Mouse (Mus musculus): Measurements from ENCODE around the gene Raf1. TPM values are rescaled to one million over a fixed set of nuclear protein-coding genes. Genes with fewer than 3 reads are reported as not detected.
A peak's percentile ranks its signal among the peaks of the same experiment; 100 is the strongest.
"Not testable (repeated sequence)": the region's sequence is repeated elsewhere in the genome, so short reads cannot be mapped to it uniquely, and the experiment has no call there.

Raf1 gene
- total RNA-seq, 2 experiments from 2014 or later: 65.5 to 120 TPM

DNA sequence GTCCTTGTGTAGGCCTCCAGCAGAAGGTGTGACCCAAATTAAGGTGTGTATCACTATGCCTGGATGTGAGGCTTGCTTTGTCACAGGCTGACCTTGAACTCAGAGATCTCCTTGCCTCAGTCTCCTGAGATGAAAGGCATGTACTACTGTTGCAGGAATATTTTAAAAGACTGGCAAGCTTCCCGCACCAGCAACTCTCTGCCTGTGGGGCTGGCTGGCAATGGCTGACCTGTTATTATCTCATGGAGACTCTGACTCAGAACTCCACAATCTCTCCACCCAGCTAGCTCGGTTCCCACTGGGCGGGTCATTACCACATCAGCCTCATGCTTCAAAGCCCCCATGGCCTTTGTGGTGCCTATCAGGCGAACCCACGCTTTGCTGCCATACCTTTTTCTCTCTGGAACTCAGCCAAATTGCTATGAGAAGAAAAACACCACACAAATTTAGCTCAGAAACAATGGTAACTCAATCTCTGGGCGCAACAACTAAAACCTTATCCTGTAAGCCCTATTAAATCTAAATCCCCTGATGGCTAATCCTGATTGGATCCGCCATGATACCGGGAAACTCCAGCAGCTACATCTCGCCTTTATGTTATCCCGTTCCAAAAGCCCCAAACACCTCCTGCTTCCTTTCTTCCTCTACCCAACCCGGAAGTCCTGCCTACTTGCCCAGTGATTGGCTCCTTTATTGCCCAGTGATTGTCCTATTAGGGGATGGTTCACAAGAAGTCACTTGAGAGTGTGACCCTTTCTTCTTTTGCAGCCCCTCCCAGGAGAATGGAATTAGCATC, 8.6 kb upstream of the Raf1 start:
- no peak for ATAC-seq (replicated peaks; ENCODE audit: poor library complexity, severe bottlenecking)

- no peak for ATAC-seq (replicated peaks; ENCODE audit: poor library complexity, severe bottlenecking)
Measured at GRCm38 (mm10) chr6:115684271-115684670, 7.8 kb upstream of the Raf1 start.

GRCm38 (mm10) chr6:115681066-115681465, 4.6 kb upstream of the Raf1 start:
- no peak for ATAC-seq (replicated peaks; ENCODE audit: poor library complexity, severe bottlenecking)

- no peak for ATAC-seq (replicated peaks; ENCODE audit: poor library complexity, severe bottlenecking)
Measured at GRCm38 (mm10) chr6:115678012-115678411, 1.6 kb upstream of the Raf1 start.

- no peak for ATAC-seq (replicated peaks; ENCODE audit: poor library complexity, severe bottlenecking)
Measured at GRCm38 (mm10) chr6:115677441-115677840, 1.0 kb upstream of the Raf1 start.

DNA sequence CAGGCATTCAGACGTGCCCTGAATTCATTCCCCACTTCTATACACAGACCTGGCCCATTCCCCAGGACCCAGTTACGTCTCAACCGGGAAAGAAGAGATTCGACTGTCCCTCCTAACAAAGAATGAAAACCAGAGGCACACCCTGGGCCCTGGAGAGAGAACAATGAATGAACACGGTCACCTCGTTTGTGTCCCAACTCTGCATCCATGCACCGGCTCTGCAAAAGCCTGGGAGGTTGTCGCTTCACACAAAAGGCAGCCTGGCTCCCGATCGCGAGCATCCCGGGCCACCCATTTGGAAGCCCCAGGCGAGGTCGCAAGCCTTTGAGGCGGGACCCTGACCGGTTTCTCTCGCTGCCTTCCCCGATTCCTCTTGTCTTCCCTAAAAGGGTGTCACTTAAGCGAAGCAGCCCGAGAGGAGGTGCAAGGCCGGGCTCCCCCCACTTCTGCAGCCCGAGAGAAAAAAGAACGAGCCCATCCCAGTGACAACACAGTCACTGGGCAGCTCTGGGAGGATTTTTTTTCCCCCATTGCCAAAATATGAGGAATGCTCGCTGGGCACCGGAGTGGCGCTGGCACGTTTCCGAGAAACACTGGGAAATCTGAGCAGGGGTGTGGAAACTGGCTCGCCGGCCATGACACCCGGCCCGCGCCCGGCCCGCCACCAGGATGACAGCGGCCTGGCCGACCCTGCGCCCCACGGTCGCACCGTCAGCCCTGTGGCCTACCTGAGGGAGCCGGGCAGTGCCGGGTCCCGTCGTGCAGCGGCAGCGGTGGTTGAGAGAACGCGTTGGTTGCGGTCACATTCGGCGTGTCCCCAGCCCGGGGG, 713 bp downstream of the Raf1 start:
- ATAC-seq (replicated peaks; ENCODE audit: poor library complexity, severe bottlenecking): peak; percentile 49

DNA sequence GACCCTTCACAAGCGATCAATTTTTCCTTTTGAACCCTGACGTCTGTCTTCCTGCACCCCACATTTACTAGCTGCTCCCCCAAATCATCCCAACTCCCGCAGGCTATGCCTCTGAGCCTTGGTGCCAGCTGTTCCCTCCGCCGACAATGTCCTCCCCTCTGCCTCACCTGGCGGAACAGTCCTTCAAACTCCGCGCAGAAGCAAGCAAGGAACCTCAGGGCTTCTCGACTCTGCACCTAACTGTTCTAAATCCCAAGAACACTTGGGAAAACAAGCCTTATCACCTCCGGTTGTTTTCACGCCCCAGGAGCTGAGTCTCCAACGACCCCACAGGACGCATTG, 1.3 kb downstream of the Raf1 start:
- no peak for ATAC-seq (replicated peaks; ENCODE audit: poor library complexity, severe bottlenecking)

GRCm38 (mm10) chr6:115674316-115674715, 2.1 kb downstream of the Raf1 start:
- no peak for ATAC-seq (replicated peaks; ENCODE audit: poor library complexity, severe bottlenecking)

DNA sequence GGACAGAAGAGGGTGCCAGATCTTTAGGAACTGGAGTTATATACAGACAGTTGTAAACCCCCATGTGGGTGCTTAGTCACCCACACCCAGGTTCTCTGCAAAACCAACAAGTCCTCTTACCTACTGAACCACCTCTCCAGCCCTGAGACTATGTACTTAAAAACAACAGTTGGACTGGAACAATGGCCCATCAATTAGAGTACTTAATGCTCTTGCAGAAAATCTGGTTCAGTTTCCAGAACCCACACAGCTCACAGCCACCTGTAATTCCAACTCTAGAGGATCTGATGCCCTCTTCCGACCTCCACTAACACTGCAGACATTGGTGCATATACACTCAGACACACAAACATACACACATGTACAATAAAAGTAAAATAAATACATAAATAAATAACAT, 3.7 kb downstream of the Raf1 start:
- no peak for ATAC-seq (replicated peaks; ENCODE audit: poor library complexity, severe bottlenecking)

DNA sequence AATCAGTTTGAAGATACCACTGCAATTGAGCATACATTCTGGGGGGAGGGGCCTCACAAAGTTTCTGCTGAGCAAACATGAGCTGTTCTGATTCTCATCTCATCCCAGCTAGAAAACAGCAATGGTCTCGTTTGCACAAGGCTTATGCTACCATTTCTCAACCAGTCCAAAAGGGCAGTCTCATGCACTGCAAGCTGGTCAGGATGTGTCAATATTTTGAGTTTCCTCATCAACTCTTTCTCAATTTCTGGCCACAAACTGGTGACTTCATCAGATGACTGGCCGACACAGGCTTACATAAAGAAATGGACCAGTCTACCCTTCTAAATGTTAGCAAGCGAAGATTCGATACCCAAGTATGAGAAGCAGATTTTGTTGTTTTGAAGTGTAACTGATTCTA, 9.8 kb downstream of the Raf1 start:
- peak; percentile 92 for ATAC-seq (replicated peaks; ENCODE audit: poor library complexity, severe bottlenecking)

- ATAC-seq (replicated peaks; ENCODE audit: poor library complexity, severe bottlenecking): no peak
Measured at GRCm38 (mm10) chr6:115664268-115664667, 12.2 kb downstream of the Raf1 start.

- no peak for ATAC-seq (replicated peaks; ENCODE audit: poor library complexity, severe bottlenecking)
Measured at GRCm38 (mm10) chr6:115658802-115659201, 17.6 kb downstream of the Raf1 start.

GRCm38 (mm10) chr6:115653939-115654338, 22.5 kb downstream of the Raf1 start:
- ATAC-seq (replicated peaks; ENCODE audit: poor library complexity, severe bottlenecking): peak; percentile 64

GRCm38 (mm10) chr6:115651719-115652118, 24.7 kb downstream of the Raf1 start:
- no peak for ATAC-seq (replicated peaks; ENCODE audit: poor library complexity, severe bottlenecking)

GRCm38 (mm10) chr6:115650476-115651427, 25.7 kb downstream of the Raf1 start:
- ATAC-seq (replicated peaks; ENCODE audit: poor library complexity, severe bottlenecking): no peak

- ATAC-seq (replicated peaks; ENCODE audit: poor library complexity, severe bottlenecking): peak; percentile 53
Measured at GRCm38 (mm10) chr6:115649792-115650365, 26.6 kb downstream of the Raf1 start.

- no peak for ATAC-seq (replicated peaks; ENCODE audit: poor library complexity, severe bottlenecking)
Measured at GRCm38 (mm10) chr6:115643315-115643714, 33.1 kb downstream of the Raf1 start.

- ATAC-seq (replicated peaks; ENCODE audit: poor library complexity, severe bottlenecking): not testable (repeated sequence)
Measured at GRCm38 (mm10) chr6:115638188-115638587, 38.2 kb downstream of the Raf1 start.

DNA sequence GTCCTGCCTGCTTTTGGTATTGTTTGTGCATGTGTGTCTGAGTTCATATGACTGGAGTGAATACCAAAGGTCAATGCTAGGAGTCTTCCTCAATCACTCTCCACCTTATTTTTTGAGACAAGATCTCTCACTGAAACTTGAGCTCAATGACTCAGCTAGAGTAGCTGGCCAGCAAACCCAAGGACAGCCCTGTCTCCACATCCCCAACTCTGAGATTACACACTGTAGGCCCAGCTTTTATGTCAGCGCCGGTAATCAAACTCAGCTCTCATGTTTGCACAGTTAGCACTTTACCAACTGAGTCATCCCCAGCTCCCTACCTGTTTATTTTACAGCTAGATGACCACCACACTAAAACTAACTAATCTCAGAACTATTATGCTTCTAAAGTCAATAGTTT, 42.4 kb downstream of the Raf1 start:
- ATAC-seq (replicated peaks; ENCODE audit: poor library complexity, severe bottlenecking): no peak

Measured in granulocyte monocyte progenitor cell, adult 5-6 weeks (primary cell).